Mouse (Mus musculus) kidney, postnatal 0 days (tissue): ENCODE measurements around the gene Cnih2. TPM values are rescaled to one million over a fixed set of nuclear protein-coding genes. Genes with fewer than 3 reads are reported as not detected.

Source experiments
- ATAC-seq: fragments of 200-750 bp; cut with Nextera tagmentation; replicated peaks from 2 replicates; pipeline ENCODE4 v1.8.0; 2017; ENCODE audit warnings: low read depth, moderate number of reproducible peaks, moderate TSS enrichment, moderate library complexity; ENCODE audit not compliant: low FRiP score
- DNase-seq: peaks from one replicate; pipeline ENCODE4 v3.0.0-alpha.2; 2016; ENCODE audit warnings: low spot score
- H3K27ac ChIP-seq: fragments of 300-500 bp; sonication (generic); 2 replicates; pipeline ENCODE4 v1.5.1; 2014; ENCODE audit warnings: mild to moderate bottlenecking
- H3K27me3 ChIP-seq: fragments of 300-500 bp; sonication (generic); 2 replicates; pipeline ENCODE4 v1.6.1; 2014; ENCODE audit warnings: low read length, mixed read lengths; ENCODE audit not compliant: insufficient read depth
- H3K36me3 ChIP-seq: fragments of 300-500 bp; sonication (generic); 2 replicates; pipeline ENCODE4 v1.6.1; 2014; ENCODE audit warnings: low read length, mixed read lengths; ENCODE audit not compliant: insufficient read depth
- H3K4me1 ChIP-seq: fragments of 300-500 bp; sonication (generic); replicated peaks from 2 replicates; pipeline ENCODE4 v1.6.1; 2014; ENCODE audit warnings: antibody characterized with exemption, low read length, mixed read lengths; ENCODE audit not compliant: insufficient read depth
- H3K4me2 ChIP-seq: fragments of 300-500 bp; sonication (generic); 2 replicates; pipeline ENCODE4 v1.6.1; 2014; ENCODE audit warnings: mild to moderate bottlenecking, low read length, moderate library complexity, mixed read lengths
- H3K4me3 ChIP-seq: fragments of 300-500 bp; sonication (generic); replicated peaks from 2 replicates; pipeline ENCODE4 v1.5.1; 2014; ENCODE audit warnings: low read depth, low read length
- H3K9ac ChIP-seq: fragments of 300-500 bp; sonication (generic); 2 replicates; pipeline ENCODE4 v1.6.1; 2014; ENCODE audit warnings: low read depth, low read length
- H3K9me3 ChIP-seq: fragments of 300-500 bp; sonication (generic); replicated peaks from 2 replicates; pipeline ENCODE4 v1.6.1; 2016; ENCODE audit warnings: low read length, inconsistent platforms, mixed read lengths
- CTCF ChIP-seq: IDR thresholded peaks from 2 replicates; pipeline ENCODE4 v1.5.1; 2016; ENCODE audit warnings: antibody characterized with exemption, low read depth, mild to moderate bottlenecking, moderate library complexity
- WGBS: fragments of 180-500 bp; shearing (Covaris S2); extraction: QIAGEN DNeasy Blood & Tissue Kit; methylation state at CpG from one replicate; pipeline ENCODE4 v1.1.7; 2014; 5-methylcytosine and 5-hydroxymethylcytosine counted together
- polyA plus RNA-seq: library from polyadenylated mRNA; unstranded; fragments of >200 nt; fragmentation: Nextera tagmentation; extraction: Ambion mirVana; gene quantifications from 2 replicates; pipeline ENCODE4 v1.2.1, GENCODE M21; 2015

Gene Cnih2
- polyA plus RNA-seq: 4.2 and 4.7 TPM in 2 replicates

DNA sequence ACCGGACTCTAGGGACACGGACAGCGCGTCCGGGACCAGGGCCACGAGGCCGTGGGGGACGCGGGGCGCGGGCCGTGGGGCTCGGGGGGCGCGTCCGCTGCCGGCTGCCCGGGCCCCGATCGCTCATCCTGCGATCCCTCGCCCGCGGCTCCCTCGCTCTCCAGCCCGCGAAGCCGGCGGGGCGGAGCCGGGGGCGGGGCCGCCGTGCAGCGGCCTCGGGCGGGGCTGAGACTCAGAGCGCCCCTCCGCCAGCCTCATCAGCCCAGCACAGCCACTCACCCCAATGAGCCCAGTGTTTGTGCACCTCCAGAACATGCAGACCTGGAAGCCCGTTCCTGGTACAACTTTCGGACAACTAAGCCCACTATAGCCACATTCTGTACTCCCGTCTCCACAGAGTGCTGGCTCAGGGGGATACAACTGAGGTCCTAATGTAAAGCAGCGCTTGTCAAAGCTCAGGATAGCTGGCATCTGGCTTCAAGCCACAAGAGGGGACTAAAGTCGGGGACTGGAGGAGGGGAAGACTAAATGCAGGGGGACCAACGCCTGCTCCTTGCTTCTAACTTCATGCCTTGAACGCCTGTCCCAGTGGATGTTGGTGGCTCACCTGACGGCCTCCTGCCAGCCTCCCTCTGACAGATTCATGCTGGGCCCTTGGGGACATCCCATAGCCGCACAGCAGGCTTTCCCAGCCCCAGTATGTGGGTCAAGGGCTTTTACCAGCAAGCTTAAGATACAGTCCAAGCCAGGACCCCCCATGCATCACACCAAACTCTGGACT lies at the start of gene Cnih2:
Gene Cnih2, minus strand, starts transcription at position 159 of the 781 bp plus-strand sequence.
- H3K9ac ChIP-seq: peak within 1 kb of the TSS; percentile 64
- WGBS: 3% methylated on average over 38 of the region's 48 CpGs
- H3K4me3 ChIP-seq: peak within 1 kb of the TSS; percentile 45
- peaks cover 10% of the 10 kb centered on the region for H3K4me1 ChIP-seq
- H3K36me3 ChIP-seq: peaks cover 37% of the 10 kb centered on the region
- no peaks in the 10 kb centered on the region for H3K9me3 ChIP-seq
- DNase-seq: peak; percentile 70
- 0 out of 2 replicates have a peak, but pooled peaks have one; percentile 15 for ATAC-seq
- H3K4me2 ChIP-seq: peak within 1 kb of the TSS; percentile 95
- TF ChIP-seq CTCF: no peak
- no peak within 1 kb of the TSS for H3K27ac ChIP-seq
- H3K27me3 ChIP-seq: no peaks in the 10 kb centered on the region

DNA sequence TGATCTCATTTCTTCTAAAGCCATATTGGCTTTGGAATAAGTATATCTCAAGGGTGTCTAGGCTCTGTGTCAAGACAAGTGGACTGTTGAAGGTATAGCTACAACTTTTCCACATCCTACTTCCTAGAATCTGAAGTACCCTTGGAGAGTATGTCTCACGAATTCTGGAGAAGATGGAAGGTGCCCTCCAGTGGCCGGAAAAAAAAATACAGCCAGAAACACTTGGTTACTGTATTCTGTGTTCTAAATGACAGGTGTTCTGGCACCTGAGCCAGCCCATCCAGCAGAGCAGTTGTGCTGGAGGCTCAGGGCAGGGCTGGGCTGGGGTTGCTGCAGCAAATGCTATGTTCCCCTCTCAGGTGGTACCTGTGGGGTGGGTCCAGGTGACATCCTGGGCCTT lies 41.3 kb upstream of the Cnih2 start:
- Histone ChIP-seq H3K9ac (no peak overlapping the region), H3K4me3 (no peak overlapping the region), H3K4me1 (no peaks in the 10 kb centered on the region), H3K27me3 (no peaks in the 10 kb centered on the region), H3K36me3 (peaks cover 43% of the 10 kb centered on the region), H3K27ac (no peak overlapping the region), H3K9me3 (no peaks in the 10 kb centered on the region), H3K4me2 (no peak overlapping the region)
- peak; percentile 77 for TF ChIP-seq CTCF
- WGBS: 0% methylated on average over 2 of the region's 2 CpGs
- 0 out of 2 replicates have a peak, but pooled peaks have one; percentile 50 for ATAC-seq
- DNase-seq: peak; percentile 77

DNA sequence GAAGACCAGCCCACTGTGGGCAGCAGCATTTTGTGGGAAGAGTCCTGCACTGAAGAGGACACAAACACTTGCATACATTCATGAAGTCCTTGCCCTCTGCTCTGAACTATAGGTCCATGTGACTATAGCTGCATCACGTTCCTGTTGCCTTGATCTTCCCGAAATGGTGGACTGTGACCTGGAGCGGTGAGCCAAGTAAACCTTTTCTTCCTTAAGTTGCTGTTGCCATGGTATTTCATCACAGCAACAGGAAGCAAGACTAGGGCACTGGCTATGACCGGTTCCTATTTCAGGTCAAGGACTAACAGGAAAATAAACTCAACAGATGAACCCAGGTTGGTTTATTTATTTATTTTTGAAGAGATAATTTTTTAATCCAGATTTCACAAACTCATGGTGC lies 32.9 kb upstream of the Cnih2 start:
- H3K27ac ChIP-seq: 0 out of 2 replicates have a peak overlapping the region, but pooled peaks have one; percentile 15
- ATAC-seq (peak; percentile 67; the same call in 1 of the 2 replicates), DNase-seq (no peak)
- no peak for TF ChIP-seq CTCF
- peaks cover 16% of the 10 kb centered on the region for H3K36me3 ChIP-seq
- no peaks in the 10 kb centered on the region for H3K4me1 ChIP-seq
- no peaks in the 10 kb centered on the region for H3K27me3 ChIP-seq
- no peak overlapping the region for H3K4me3 ChIP-seq
- H3K9ac ChIP-seq: no peak overlapping the region
- H3K4me2 ChIP-seq: no peak overlapping the region
- WGBS: 48% methylated on average over 4 of the region's 4 CpGs
- no peaks in the 10 kb centered on the region for H3K9me3 ChIP-seq

DNA sequence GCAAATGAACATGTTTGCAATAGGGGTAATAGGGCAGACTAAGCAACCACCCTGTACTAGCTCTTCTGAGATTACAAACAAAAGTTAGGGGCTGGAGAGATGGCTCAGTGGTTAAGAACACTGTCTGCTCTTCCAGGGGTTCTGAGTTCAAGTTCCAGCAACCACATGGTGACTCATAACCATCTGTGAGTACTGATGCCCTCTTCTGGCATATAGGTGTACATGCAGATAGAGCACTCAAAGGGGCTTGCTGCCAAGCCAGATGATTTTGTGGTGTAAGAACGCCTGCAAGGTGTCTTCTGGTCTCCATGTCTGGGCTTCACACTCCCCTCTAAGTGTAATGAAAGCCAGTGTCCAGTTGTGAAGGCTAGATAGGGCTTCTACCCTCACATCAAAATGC lies 31.4 kb upstream of the Cnih2 start:
- no peak for ATAC-seq
- Histone ChIP-seq H3K4me3 (no peak overlapping the region), H3K27ac (no peak overlapping the region), H3K27me3 (no peaks in the 10 kb centered on the region), H3K36me3 (peaks cover 7% of the 10 kb centered on the region), H3K4me1 (no peaks in the 10 kb centered on the region), H3K9me3 (no peaks in the 10 kb centered on the region), H3K4me2 (no peak overlapping the region), H3K9ac (no peak overlapping the region)
- peak; percentile 53 for TF ChIP-seq CTCF
- peak; percentile 29 for DNase-seq
- WGBS: 62% methylated on average over 1 of the region's 1 CpGs

DNA sequence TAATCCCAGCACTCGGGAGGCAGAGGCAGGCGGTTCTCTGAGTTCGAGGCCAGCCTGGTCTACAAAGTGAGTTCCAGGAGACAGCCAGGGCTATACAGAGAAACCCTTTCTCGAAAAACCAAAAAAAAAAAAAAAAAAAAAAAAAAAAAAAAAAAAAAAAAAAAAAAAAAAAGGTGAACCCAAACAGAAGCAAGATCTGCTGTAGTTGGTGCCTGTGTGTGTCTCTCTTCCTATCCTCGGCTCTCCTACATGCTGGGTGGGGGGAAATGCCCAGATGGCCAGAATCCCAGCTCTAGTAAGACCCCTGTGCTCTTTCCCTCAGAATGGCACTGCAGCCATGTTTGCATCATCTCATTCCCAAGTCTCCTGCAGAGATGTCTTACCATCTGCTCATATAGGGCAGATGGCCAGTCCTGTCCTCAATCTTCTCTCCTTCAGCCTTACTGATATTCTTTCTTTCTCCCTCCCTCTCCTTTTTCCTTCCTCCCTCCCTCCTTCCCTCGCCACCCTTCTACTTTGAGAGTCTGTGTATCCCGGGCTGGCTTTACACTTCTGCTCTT lies 25.8 kb upstream of the Cnih2 start:
- ATAC-seq: no peak
- Histone ChIP-seq H3K27ac (no peak overlapping the region), H3K9ac (no peak overlapping the region), H3K9me3 (no peaks in the 10 kb centered on the region), H3K4me3 (no peak overlapping the region), H3K27me3 (no peaks in the 10 kb centered on the region), H3K4me2 (no peak overlapping the region), H3K36me3 (no peaks in the 10 kb centered on the region), H3K4me1 (no peaks in the 10 kb centered on the region)
- WGBS: 65% methylated on average over 7 of the region's 7 CpGs
- no peak for TF ChIP-seq CTCF
- no peak for DNase-seq

DNA sequence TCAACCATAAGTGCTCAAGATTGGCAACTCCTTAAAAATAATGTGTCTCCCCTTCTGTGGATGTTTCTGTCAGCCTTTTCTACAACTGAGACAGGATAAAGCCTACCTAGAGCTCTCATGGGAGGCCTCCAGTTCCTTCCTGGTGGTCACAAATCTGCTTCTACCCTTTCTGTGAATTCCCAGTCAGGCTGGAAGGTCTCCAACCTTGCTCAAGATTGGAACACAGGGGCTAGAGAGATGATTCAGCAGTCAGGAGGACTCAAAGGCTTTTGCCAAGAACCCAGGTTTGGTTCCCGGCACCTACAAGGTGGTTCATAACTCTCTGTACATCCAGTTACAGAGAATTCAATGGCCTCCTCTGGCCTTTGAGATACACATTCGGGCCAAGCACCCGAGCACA lies 24.9 kb upstream of the Cnih2 start:
- DNase-seq: no peak
- H3K4me3 ChIP-seq: no peak overlapping the region
- H3K9me3 ChIP-seq: no peaks in the 10 kb centered on the region
- no peak overlapping the region for H3K9ac ChIP-seq
- TF ChIP-seq CTCF: no peak
- H3K4me1 ChIP-seq: no peaks in the 10 kb centered on the region
- no peak overlapping the region for H3K4me2 ChIP-seq
- no peaks in the 10 kb centered on the region for H3K36me3 ChIP-seq
- no peaks in the 10 kb centered on the region for H3K27me3 ChIP-seq
- 77% methylated on average over 3 of the region's 3 CpGs for WGBS
- H3K27ac ChIP-seq: no peak overlapping the region
- no peak for ATAC-seq
